Mouse (Mus musculus): Measurements from ENCODE around the gene Atl3. TPM values are rescaled to one million over a fixed set of nuclear protein-coding genes. Genes with fewer than 3 reads are reported as not detected.

Gene Atl3
- 7.4 and 9.5 TPM in 2 replicates for polyA plus RNA-seq (2014; fragmentation: Nextera tagmentation; extraction: Ambion mirVana)

- Histone ChIP-seq H3K27me3 (ENCODE audit: control insufficient read depth, insufficient read depth, low read length) (no peaks in the 10 kb centered on the region), H3K4me1 (ENCODE audit: control insufficient read depth, insufficient read depth, low read length) (no peaks in the 10 kb centered on the region), H3K4me2 (ENCODE audit: low read depth) (peak within 1 kb of the TSS; percentile 81), H3K9ac (ENCODE audit: low read length) (peak within 1 kb of the TSS; percentile 78), H3K9me3 (ENCODE audit: control insufficient read depth, low read length) (no peaks in the 10 kb centered on the region), H3K27ac (ENCODE audit: low read depth, low read length) (peak within 1 kb of the TSS; percentile 86), H3K36me3 (ENCODE audit: control insufficient read depth, insufficient read depth, low read length) (no peaks in the 10 kb centered on the region), H3K4me3 (ENCODE audit: low read depth, low read length) (peak within 1 kb of the TSS; percentile 63)
- WGBS = 33% methylated on average over 31 of the region's 31 CpGs
- ATAC-seq (ENCODE audit: insufficient read depth, low FRiP score, low TSS enrichment) = no peak; the same call in 1 of the 2 replicates
- no peak for DNase-seq (ENCODE audit: low spot score)
Observed at GRCm38 (mm10) chr19:7493352-7494186, at the start of gene Atl3. Gene Atl3, plus strand, starts transcription at chr19:7494040.

DNA sequence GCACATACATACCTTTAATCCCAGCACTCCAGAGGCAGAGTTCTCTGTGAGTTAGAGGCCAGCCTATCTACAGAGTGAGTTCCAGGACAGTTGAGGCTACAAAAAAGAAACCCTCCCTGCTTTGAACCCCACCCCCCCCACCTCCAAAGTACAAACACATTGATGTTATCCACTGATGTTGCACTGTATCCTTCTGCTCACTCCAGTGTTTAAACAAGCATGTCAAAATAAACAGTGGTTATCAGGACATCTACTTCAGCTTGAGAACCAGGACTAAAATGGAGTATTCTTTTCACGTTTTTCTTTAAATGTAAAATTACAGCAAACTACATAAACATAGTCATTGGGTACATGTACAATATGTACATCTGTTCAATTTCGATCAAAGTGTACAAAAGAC, 48.7 kb upstream of the Atl3 start:
- no peaks in the 10 kb centered on the region for H3K36me3 ChIP-seq (ENCODE audit: control insufficient read depth, insufficient read depth, low read length)
- no peaks in the 10 kb centered on the region for H3K27me3 ChIP-seq (ENCODE audit: control insufficient read depth, insufficient read depth, low read length)
- H3K9ac ChIP-seq (ENCODE audit: low read length) = no peak overlapping the region
- DNase-seq (ENCODE audit: low spot score) (no peak), ATAC-seq (ENCODE audit: insufficient read depth, low FRiP score, low TSS enrichment) (no peak)
- no peaks in the 10 kb centered on the region for H3K9me3 ChIP-seq (ENCODE audit: control insufficient read depth, low read length)
- H3K4me1 ChIP-seq (ENCODE audit: control insufficient read depth, insufficient read depth, low read length) = no peaks in the 10 kb centered on the region
- no peak overlapping the region for H3K4me3 ChIP-seq (ENCODE audit: low read depth, low read length)
- H3K27ac ChIP-seq (ENCODE audit: low read depth, low read length) = no peak overlapping the region
- no peak overlapping the region for H3K4me2 ChIP-seq (ENCODE audit: low read depth)
- 93% methylated on average over 2 of the region's 2 CpGs for whole genome bisulfite sequencing

- ATAC-seq (ENCODE audit: insufficient read depth, low FRiP score, low TSS enrichment) = no peak
- 74% methylated on average over 1 of the region's 1 CpGs for WGBS
- DNase-seq (ENCODE audit: low spot score) = no peak
- H3K27ac ChIP-seq (ENCODE audit: low read depth, low read length) = no peak overlapping the region
- no peak overlapping the region for H3K9ac ChIP-seq (ENCODE audit: low read length)
- no peaks in the 10 kb centered on the region for H3K27me3 ChIP-seq (ENCODE audit: control insufficient read depth, insufficient read depth, low read length)
- no peaks in the 10 kb centered on the region for H3K36me3 ChIP-seq (ENCODE audit: control insufficient read depth, insufficient read depth, low read length)
- no peaks in the 10 kb centered on the region for H3K9me3 ChIP-seq (ENCODE audit: control insufficient read depth, low read length)
- H3K4me2 ChIP-seq (ENCODE audit: low read depth) = no peak overlapping the region
- no peak overlapping the region for H3K4me3 ChIP-seq (ENCODE audit: low read depth, low read length)
- H3K4me1 ChIP-seq (ENCODE audit: control insufficient read depth, insufficient read depth, low read length) = no peaks in the 10 kb centered on the region
Observed at GRCm38 (mm10) chr19:7445596-7445995, 48.2 kb upstream of the Atl3 start.

DNA sequence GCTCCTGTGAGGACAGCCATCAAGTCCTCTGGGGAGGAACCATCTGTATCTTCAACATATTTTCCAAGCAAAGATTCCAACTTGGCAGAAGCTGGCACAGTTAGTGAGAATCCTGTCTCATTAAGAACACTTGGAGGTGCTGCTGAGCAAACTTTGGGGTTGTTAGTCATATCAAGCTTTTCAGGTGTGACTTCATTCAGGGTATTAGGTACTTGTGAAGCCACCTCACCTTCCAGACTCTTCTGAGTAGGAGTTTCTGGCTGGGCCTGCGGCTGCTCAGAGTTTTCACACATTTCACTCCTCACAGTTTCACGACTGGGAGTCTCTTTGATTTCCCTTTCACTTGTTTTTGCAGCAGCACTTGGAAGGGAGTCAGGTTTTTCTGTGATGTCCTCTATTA, 37.0 kb upstream of the Atl3 start:
- WGBS = 70% methylated on average over 2 of the region's 2 CpGs
- no peaks in the 10 kb centered on the region for H3K27me3 ChIP-seq (ENCODE audit: control insufficient read depth, insufficient read depth, low read length)
- H3K4me2 ChIP-seq (ENCODE audit: low read depth) = no peak overlapping the region
- H3K4me1 ChIP-seq (ENCODE audit: control insufficient read depth, insufficient read depth, low read length) = no peaks in the 10 kb centered on the region
- ATAC-seq (ENCODE audit: insufficient read depth, low FRiP score, low TSS enrichment) (no peak), DNase-seq (ENCODE audit: low spot score) (no peak)
- H3K9me3 ChIP-seq (ENCODE audit: control insufficient read depth, low read length) = no peaks in the 10 kb centered on the region
- no peak overlapping the region for H3K4me3 ChIP-seq (ENCODE audit: low read depth, low read length)
- H3K9ac ChIP-seq (ENCODE audit: low read length) = no peak overlapping the region
- no peaks in the 10 kb centered on the region for H3K36me3 ChIP-seq (ENCODE audit: control insufficient read depth, insufficient read depth, low read length)
- H3K27ac ChIP-seq (ENCODE audit: low read depth, low read length) = no peak overlapping the region

GRCm38 (mm10) chr19:7458901-7459300, 34.9 kb upstream of the Atl3 start:
- H3K9me3 ChIP-seq (ENCODE audit: control insufficient read depth, low read length) = no peaks in the 10 kb centered on the region
- no peaks in the 10 kb centered on the region for H3K36me3 ChIP-seq (ENCODE audit: control insufficient read depth, insufficient read depth, low read length)
- DNase-seq (ENCODE audit: low spot score) (no peak), ATAC-seq (ENCODE audit: insufficient read depth, low FRiP score, low TSS enrichment) (no peak)
- no peaks in the 10 kb centered on the region for H3K27me3 ChIP-seq (ENCODE audit: control insufficient read depth, insufficient read depth, low read length)
- H3K9ac ChIP-seq (ENCODE audit: low read length) = no peak overlapping the region
- no peaks in the 10 kb centered on the region for H3K4me1 ChIP-seq (ENCODE audit: control insufficient read depth, insufficient read depth, low read length)
- H3K4me3 ChIP-seq (ENCODE audit: low read depth, low read length) = no peak overlapping the region
- H3K4me2 ChIP-seq (ENCODE audit: low read depth) = no peak overlapping the region
- H3K27ac ChIP-seq (ENCODE audit: low read depth, low read length) = no peak overlapping the region

GRCm38 (mm10) chr19:7459370-7459769, 34.5 kb upstream of the Atl3 start:
- H3K27me3 ChIP-seq (ENCODE audit: control insufficient read depth, insufficient read depth, low read length) = no peaks in the 10 kb centered on the region
- no peaks in the 10 kb centered on the region for H3K9me3 ChIP-seq (ENCODE audit: control insufficient read depth, low read length)
- no peak overlapping the region for H3K4me2 ChIP-seq (ENCODE audit: low read depth)
- no peaks in the 10 kb centered on the region for H3K4me1 ChIP-seq (ENCODE audit: control insufficient read depth, insufficient read depth, low read length)
- H3K36me3 ChIP-seq (ENCODE audit: control insufficient read depth, insufficient read depth, low read length) = no peaks in the 10 kb centered on the region
- ATAC-seq (ENCODE audit: insufficient read depth, low FRiP score, low TSS enrichment) = no peak
- WGBS = 93% methylated on average over 2 of the region's 2 CpGs
- no peak overlapping the region for H3K27ac ChIP-seq (ENCODE audit: low read depth, low read length)
- no peak overlapping the region for H3K9ac ChIP-seq (ENCODE audit: low read length)
- H3K4me3 ChIP-seq (ENCODE audit: low read depth, low read length) = no peak overlapping the region
- no peak for DNase-seq (ENCODE audit: low spot score)

DNA sequence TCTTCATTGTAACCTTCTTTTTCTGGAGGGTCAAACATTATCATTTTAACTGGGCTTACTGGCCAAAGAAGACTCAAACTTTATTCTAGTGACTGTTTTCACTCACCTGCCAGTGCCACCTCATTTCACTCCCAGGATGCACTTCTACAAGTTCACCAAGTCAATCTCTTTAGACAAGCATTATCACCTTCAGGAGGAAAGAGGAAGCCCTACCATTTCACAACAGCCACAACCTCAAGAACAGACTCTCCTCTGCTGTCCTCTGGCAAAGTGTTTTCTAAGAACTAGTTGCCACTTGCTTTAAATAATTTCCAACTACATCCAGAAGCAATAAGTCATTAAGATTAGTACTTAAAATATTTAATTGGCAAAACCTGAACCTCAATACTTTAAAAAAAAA, 25.9 kb upstream of the Atl3 start:
- Histone ChIP-seq H3K9me3 (ENCODE audit: control insufficient read depth, low read length) (no peaks in the 10 kb centered on the region), H3K4me3 (ENCODE audit: low read depth, low read length) (no peak overlapping the region), H3K27me3 (ENCODE audit: control insufficient read depth, insufficient read depth, low read length) (no peaks in the 10 kb centered on the region), H3K36me3 (ENCODE audit: control insufficient read depth, insufficient read depth, low read length) (no peaks in the 10 kb centered on the region), H3K4me1 (ENCODE audit: control insufficient read depth, insufficient read depth, low read length) (no peaks in the 10 kb centered on the region), H3K9ac (ENCODE audit: low read length) (no peak overlapping the region), H3K27ac (ENCODE audit: low read depth, low read length) (no peak overlapping the region), H3K4me2 (ENCODE audit: low read depth) (no peak overlapping the region)
- ATAC-seq (ENCODE audit: insufficient read depth, low FRiP score, low TSS enrichment) (no peak), DNase-seq (ENCODE audit: low spot score) (no peak)

DNA sequence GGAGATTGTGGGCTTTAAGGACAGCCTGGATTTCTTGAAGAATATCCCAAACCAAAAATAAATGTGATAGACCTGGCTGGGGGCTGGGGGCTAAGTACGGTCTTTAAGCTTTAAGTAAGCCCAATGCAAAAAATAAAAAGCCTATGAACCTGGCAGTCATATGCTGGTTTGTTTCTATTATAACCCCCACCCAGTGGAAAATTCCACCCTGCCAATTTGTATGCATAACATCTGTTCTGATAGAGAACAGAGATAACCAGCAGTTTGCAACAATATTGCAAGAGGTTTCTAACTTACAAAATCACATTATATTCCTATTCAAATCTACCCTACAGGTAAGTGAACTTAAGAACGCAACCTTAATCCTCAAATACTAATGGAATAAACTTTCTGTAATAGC, 23.2 kb upstream of the Atl3 start:
- H3K4me2 ChIP-seq (ENCODE audit: low read depth) = no peak overlapping the region
- WGBS = 99% methylated on average over 2 of the region's 2 CpGs
- no peaks in the 10 kb centered on the region for H3K4me1 ChIP-seq (ENCODE audit: control insufficient read depth, insufficient read depth, low read length)
- no peak overlapping the region for H3K27ac ChIP-seq (ENCODE audit: low read depth, low read length)
- no peaks in the 10 kb centered on the region for H3K9me3 ChIP-seq (ENCODE audit: control insufficient read depth, low read length)
- H3K36me3 ChIP-seq (ENCODE audit: control insufficient read depth, insufficient read depth, low read length) = no peaks in the 10 kb centered on the region
- ATAC-seq (ENCODE audit: insufficient read depth, low FRiP score, low TSS enrichment) (no peak), DNase-seq (ENCODE audit: low spot score) (no peak)
- H3K9ac ChIP-seq (ENCODE audit: low read length) = no peak overlapping the region
- no peaks in the 10 kb centered on the region for H3K27me3 ChIP-seq (ENCODE audit: control insufficient read depth, insufficient read depth, low read length)
- no peak overlapping the region for H3K4me3 ChIP-seq (ENCODE audit: low read depth, low read length)

DNA sequence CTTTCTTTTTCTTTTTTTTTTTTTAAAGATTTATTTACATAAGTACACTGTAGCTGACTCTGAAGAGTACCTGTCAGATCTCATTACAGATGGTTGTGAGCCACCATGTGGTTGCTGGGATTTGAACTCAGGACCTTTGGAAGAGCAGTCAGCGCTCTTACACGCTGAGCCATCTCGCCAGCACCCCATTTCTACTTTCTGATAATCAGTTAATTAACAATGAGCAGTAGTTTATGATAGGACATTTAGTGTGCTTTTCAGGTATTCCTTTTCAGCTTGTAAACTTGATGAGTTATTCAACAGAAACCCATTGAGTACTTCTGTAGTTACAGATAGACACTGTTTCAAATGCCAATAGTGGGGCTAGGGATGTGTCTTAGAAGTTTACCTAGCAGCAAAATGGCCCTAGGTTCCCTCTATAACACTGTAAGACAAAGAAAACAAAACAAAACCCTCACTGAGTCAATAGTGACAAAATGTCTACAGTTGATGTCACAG, 14.0 kb upstream of the Atl3 start:
- ATAC-seq (ENCODE audit: insufficient read depth, low FRiP score, low TSS enrichment) (no peak), DNase-seq (ENCODE audit: low spot score) (no peak)
- H3K27me3 ChIP-seq (ENCODE audit: control insufficient read depth, insufficient read depth, low read length) = no peaks in the 10 kb centered on the region
- 98% methylated on average over 3 of the region's 3 CpGs for WGBS
- no peak overlapping the region for H3K4me2 ChIP-seq (ENCODE audit: low read depth)
- no peak overlapping the region for H3K27ac ChIP-seq (ENCODE audit: low read depth, low read length)
- no peak overlapping the region for H3K4me3 ChIP-seq (ENCODE audit: low read depth, low read length)
- no peaks in the 10 kb centered on the region for H3K36me3 ChIP-seq (ENCODE audit: control insufficient read depth, insufficient read depth, low read length)
- H3K9me3 ChIP-seq (ENCODE audit: control insufficient read depth, low read length) = no peaks in the 10 kb centered on the region
- H3K4me1 ChIP-seq (ENCODE audit: control insufficient read depth, insufficient read depth, low read length) = peaks cover 4% of the 10 kb centered on the region; the same call in 1 of the 2 replicates
- H3K9ac ChIP-seq (ENCODE audit: low read length) = no peak overlapping the region
